Mouse (Mus musculus) kidney, postnatal 0 days (tissue): ENCODE measurements around the gene Olfr455. TPM values are rescaled to one million over a fixed set of nuclear protein-coding genes. Genes with fewer than 3 reads are reported as not detected.

Experiments
- ATAC-seq: fragments of 200-750 bp; cut with Nextera tagmentation; replicated peaks from 2 replicates; pipeline ENCODE4 v1.8.0; 2017; ENCODE audit warnings: low read depth, moderate number of reproducible peaks, moderate TSS enrichment, moderate library complexity; ENCODE audit not compliant: low FRiP score
- DNase-seq: peaks from one replicate; pipeline ENCODE4 v3.0.0-alpha.2; 2016; ENCODE audit warnings: low spot score
- H3K27ac ChIP-seq: fragments of 300-500 bp; sonication (generic); 2 replicates; pipeline ENCODE4 v1.5.1; 2014; ENCODE audit warnings: mild to moderate bottlenecking
- H3K27me3 ChIP-seq: fragments of 300-500 bp; sonication (generic); 2 replicates; pipeline ENCODE4 v1.6.1; 2014; ENCODE audit warnings: low read length, mixed read lengths; ENCODE audit not compliant: insufficient read depth
- H3K36me3 ChIP-seq: fragments of 300-500 bp; sonication (generic); 2 replicates; pipeline ENCODE4 v1.6.1; 2014; ENCODE audit warnings: low read length, mixed read lengths; ENCODE audit not compliant: insufficient read depth
- H3K4me1 ChIP-seq: fragments of 300-500 bp; sonication (generic); replicated peaks from 2 replicates; pipeline ENCODE4 v1.6.1; 2014; ENCODE audit warnings: antibody characterized with exemption, low read length, mixed read lengths; ENCODE audit not compliant: insufficient read depth
- H3K4me2 ChIP-seq: fragments of 300-500 bp; sonication (generic); 2 replicates; pipeline ENCODE4 v1.6.1; 2014; ENCODE audit warnings: mild to moderate bottlenecking, low read length, moderate library complexity, mixed read lengths
- H3K4me3 ChIP-seq: fragments of 300-500 bp; sonication (generic); replicated peaks from 2 replicates; pipeline ENCODE4 v1.5.1; 2014; ENCODE audit warnings: low read depth, low read length
- H3K9ac ChIP-seq: fragments of 300-500 bp; sonication (generic); 2 replicates; pipeline ENCODE4 v1.6.1; 2014; ENCODE audit warnings: low read depth, low read length
- H3K9me3 ChIP-seq: fragments of 300-500 bp; sonication (generic); replicated peaks from 2 replicates; pipeline ENCODE4 v1.6.1; 2016; ENCODE audit warnings: low read length, inconsistent platforms, mixed read lengths
- CTCF ChIP-seq: IDR thresholded peaks from 2 replicates; pipeline ENCODE4 v1.5.1; 2016; ENCODE audit warnings: antibody characterized with exemption, low read depth, mild to moderate bottlenecking, moderate library complexity
- WGBS: fragments of 180-500 bp; shearing (Covaris S2); extraction: QIAGEN DNeasy Blood & Tissue Kit; methylation state at CpG from one replicate; pipeline ENCODE4 v1.1.7; 2014; 5-methylcytosine and 5-hydroxymethylcytosine counted together
- polyA plus RNA-seq: library from polyadenylated mRNA; unstranded; fragments of >200 nt; fragmentation: Nextera tagmentation; extraction: Ambion mirVana; gene quantifications from 2 replicates; pipeline ENCODE4 v1.2.1, GENCODE M21; 2015

Gene Olfr455
- polyA plus RNA-seq, 1 experiment from 2014 or later = not detected

DNA sequence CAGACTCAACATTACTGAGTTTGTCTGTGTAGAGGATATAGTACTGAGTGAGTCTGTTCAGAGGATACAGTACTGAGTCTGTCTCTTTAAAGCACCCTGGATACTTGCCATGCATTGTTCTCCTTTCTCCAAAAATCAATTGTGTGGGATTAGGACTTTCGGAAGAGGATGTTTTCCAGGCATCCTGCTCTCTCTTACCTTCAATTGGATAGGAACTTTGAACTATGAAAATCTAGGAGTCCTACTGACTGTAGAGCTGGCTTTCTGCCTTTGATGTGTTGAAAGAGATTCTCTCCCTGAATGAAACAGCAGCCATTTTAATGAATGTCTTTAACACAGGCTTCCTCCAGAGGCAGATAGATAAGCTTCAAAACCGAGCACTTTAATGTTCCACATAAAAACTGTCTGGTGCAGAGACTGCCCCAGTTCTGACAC, 1.9 kb downstream of the Olfr455 start:
- no peaks in the 10 kb centered on the region for H3K4me1 ChIP-seq
- H3K4me3 ChIP-seq = no peak overlapping the region
- H3K27me3 ChIP-seq = no peaks in the 10 kb centered on the region
- H3K36me3 ChIP-seq = no peaks in the 10 kb centered on the region
- DNase-seq (peak; percentile 33), ATAC-seq (no peak)
- H3K27ac ChIP-seq = no peak overlapping the region
- TF ChIP-seq CTCF = no peak
- H3K4me2 ChIP-seq = no peak overlapping the region
- no peaks in the 10 kb centered on the region for H3K9me3 ChIP-seq
- no peak overlapping the region for H3K9ac ChIP-seq
- whole genome bisulfite sequencing = 42% methylated on average over 2 of the region's 2 CpGs

DNA sequence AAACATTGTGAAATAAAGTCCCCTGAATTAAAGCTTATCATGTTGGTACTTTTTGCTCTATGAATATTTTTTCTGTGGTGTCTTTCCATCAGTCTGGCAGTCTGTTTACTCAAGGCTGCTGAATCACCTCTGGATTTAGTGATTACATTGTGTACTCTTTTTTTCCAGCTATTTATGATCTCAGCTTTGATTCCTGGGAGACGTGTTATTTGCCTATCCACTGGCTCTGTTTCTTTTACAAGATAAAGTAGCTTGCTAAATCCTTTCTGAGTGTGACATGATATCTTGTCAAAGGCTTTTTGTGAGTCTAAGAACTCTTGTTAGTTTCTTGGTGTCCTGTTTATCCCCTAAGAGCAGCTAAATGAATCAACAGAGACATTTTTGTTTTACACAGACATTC, 2.5 kb downstream of the Olfr455 start:
- Histone ChIP-seq H3K36me3 (no peaks in the 10 kb centered on the region), H3K4me1 (no peaks in the 10 kb centered on the region), H3K9ac (no peak overlapping the region), H3K4me2 (no peak overlapping the region), H3K27me3 (no peaks in the 10 kb centered on the region), H3K4me3 (no peak overlapping the region), H3K27ac (no peak overlapping the region), H3K9me3 (no peaks in the 10 kb centered on the region)
- ATAC-seq = no peak
- 61% methylated on average over 1 of the region's 1 CpGs for WGBS
- no peak for TF ChIP-seq CTCF
- no peak for DNase-seq

DNA sequence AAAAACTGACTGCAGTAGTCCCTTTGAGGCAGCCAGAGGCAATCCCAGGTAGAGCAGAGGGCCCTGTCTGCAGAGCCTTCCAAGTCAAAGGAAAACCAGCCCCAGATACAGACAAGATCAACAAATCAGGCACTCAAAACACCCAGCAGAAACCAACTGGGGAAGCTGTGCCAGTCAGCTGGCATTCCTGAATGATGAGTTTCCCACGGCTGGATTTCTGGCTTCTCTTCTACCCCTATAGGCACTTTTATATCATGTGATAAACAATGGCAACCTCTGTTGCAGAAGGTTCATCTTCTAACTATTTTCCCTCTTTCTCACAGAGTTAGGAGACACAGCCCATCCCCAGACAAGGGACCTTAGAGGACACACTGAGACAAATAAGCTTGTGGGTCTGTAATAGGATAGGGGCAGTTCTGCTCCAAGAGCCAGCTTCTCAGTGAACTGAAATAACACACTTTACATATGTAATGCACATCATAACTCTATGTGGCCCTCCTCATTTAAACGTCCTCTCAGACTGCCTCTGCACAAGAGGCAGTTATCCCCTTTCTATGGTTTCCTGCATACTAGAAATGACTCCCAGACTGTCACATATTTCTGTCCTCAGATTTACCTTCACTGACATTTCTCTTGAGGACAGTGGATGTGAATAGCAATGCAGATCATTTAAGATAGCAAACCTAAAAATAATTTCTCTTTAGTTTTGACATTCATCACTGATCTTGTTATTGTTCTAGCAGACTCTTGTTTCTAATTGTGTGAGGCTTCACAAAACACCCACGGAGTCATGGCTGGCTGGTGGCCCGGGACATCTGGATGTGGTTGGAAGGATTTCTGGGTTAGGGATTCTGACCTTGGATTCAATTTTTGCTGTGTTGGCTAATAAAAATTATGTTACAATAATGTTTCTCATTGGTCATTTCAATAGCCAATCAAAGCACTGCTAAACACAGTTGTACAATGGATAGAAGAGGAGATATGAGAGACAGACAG, 5.1 kb downstream of the Olfr455 start:
- ATAC-seq (no peak), DNase-seq (peak; percentile 12)
- Histone ChIP-seq H3K27ac (no peak overlapping the region), H3K4me1 (no peaks in the 10 kb centered on the region), H3K27me3 (no peaks in the 10 kb centered on the region), H3K36me3 (no peaks in the 10 kb centered on the region), H3K4me2 (no peak overlapping the region), H3K4me3 (no peak overlapping the region), H3K9me3 (no peaks in the 10 kb centered on the region), H3K9ac (no peak overlapping the region)
- WGBS = 31% methylated on average over 4 of the region's 4 CpGs
- TF ChIP-seq CTCF = no peak

DNA sequence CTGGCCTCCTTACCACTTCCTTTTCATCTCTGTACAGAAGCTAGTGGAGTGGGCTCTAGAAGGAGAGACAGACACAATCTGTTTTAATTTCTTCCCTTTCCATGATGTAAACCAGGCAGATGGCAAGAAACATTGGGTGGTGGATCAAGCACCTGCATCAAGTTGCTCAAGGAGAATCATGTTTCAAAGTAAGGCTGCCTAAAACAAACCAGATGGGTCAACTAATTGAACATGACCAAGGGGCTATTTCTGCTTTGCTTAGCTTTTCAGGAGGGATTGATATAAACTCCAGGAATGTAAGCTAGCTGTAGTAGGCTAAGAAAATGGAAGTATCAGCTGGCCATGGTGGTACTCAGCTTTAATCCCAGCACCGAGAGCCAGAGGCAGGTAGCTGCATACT, 6.7 kb downstream of the Olfr455 start:
- Histone ChIP-seq H3K9me3 (no peaks in the 10 kb centered on the region), H3K9ac (no peak overlapping the region), H3K4me2 (no peak overlapping the region), H3K4me1 (no peaks in the 10 kb centered on the region), H3K36me3 (no peaks in the 10 kb centered on the region), H3K27ac (no peak overlapping the region), H3K4me3 (no peak overlapping the region), H3K27me3 (no peaks in the 10 kb centered on the region)
- no peak for TF ChIP-seq CTCF
- no peak for DNase-seq
- 77% methylated on average over 1 of the region's 1 CpGs for WGBS
- no peak for ATAC-seq

DNA sequence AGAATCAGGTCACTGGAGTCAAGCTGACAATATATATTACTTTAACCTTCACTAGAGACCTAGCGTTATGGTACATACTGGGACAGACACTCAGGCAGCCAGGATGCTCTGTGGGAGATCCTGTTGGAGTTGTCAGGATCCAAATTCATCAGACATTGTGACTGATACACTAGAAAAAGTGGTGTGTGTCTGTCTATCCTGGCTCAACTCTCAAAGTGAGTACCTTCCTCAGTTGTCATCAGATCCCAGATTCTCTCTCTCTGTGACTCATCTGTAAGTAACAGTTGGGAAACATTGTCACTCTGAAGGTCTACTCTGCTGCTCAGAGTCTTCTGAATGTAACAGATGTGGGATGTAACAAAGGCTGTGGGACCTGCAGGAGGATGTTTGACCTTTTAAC, 7.7 kb downstream of the Olfr455 start:
- H3K27me3 ChIP-seq = no peaks in the 10 kb centered on the region
- no peak overlapping the region for H3K27ac ChIP-seq
- DNase-seq = no peak
- H3K4me3 ChIP-seq = no peak overlapping the region
- no peaks in the 10 kb centered on the region for H3K36me3 ChIP-seq
- no peak overlapping the region for H3K9ac ChIP-seq
- H3K9me3 ChIP-seq = no peaks in the 10 kb centered on the region
- H3K4me2 ChIP-seq = no peak overlapping the region
- WGBS = 82% methylated on average over 1 of the region's 1 CpGs
- no peak for ATAC-seq
- no peaks in the 10 kb centered on the region for H3K4me1 ChIP-seq
- no peak for TF ChIP-seq CTCF

DNA sequence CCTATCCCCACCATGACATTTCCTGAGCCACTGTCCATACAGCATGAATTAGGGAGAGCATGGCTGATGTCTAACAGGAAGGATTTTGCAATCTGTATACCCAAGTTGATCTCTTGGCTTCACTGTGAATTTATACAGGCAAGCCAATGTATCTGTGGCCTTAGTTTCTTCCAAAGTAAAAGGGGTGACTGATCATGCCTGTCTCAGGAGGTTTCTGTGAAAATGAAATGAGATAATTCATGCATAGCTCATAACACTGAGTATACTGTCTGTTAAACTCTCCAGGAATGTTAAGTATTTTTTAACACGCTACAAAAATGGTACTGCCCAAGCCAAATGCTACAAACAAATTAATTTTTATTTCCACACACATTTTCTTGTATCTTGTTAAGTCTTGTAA, 33.9 kb downstream of the Olfr455 start:
- no peak overlapping the region for H3K4me2 ChIP-seq
- WGBS = 63% methylated on average over 1 of the region's 1 CpGs
- ATAC-seq = no peak
- H3K27me3 ChIP-seq = no peaks in the 10 kb centered on the region
- DNase-seq = peak; percentile 59
- no peaks in the 10 kb centered on the region for H3K4me1 ChIP-seq
- no peak for TF ChIP-seq CTCF
- no peak overlapping the region for H3K4me3 ChIP-seq
- H3K36me3 ChIP-seq = no peaks in the 10 kb centered on the region
- H3K9me3 ChIP-seq = no peaks in the 10 kb centered on the region
- H3K9ac ChIP-seq = no peak overlapping the region
- H3K27ac ChIP-seq = no peak overlapping the region
